Mouse (Mus musculus) liver, adult 2 months (tissue): Measurements from ENCODE around the gene Bhmt2.

Source experiments
- CTCF ChIP-seq: fragments of 200-500 bp; IDR thresholded peaks from 2 replicates; pipeline ENCODE4 v1.5.1; 2011; ENCODE audit warnings: low read depth, low read length, control low read depth
- POLR2A ChIP-seq: fragments of 200-500 bp; IDR thresholded peaks from 2 replicates; pipeline ENCODE4 v1.6.1; 2011; ENCODE audit warnings: low read length, control low read depth; ENCODE audit not compliant: insufficient read depth; ENCODE audit errors: extremely low read depth

DNA sequence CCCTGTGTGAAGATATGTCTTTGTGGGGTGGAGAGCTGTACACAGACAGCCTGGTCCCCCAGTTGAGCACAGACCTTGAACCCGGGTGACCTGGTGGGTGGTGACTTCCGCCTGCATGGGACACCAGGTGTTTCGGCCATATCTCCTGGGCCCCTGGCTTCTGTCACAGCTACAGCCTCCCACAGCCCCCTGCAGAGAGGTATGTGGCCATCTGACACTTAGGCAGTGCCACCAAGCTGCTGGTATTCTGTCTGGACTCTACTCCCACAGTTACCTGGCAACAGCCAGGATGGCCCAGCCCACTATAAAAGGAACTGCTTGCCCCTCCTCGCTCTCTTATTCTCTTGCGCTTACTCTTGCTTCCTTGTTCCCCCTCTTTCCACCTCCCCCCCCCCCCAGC, 16.2 kb downstream of the Bhmt2 start:
- TF ChIP-seq CTCF (no peak), POLR2A (no peak)
